Mouse (Mus musculus): ENCODE data around the gene Slc24a3.

Gene Slc24a3

DNA sequence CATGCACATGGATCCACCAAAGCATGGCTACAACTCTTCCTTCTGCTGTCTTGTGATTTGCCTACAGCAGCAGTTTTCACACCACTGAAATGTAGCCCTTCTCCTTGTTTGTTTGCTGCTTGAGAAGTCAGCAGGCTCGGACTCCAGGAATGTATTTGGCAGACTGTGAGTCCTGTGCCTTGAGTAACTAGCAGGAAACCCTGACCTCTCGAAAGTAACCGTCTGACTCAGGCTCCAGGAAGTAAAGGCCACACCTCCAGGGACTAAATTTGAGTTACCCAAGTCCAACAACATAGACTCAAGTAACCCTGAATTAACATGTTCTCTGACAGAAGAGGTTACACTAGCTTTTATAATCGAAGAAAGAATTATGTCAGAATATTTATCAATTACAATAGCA lies 203.2 kb downstream of the Slc24a3 start:
- DNase-seq = peak; percentile 7

DNA sequence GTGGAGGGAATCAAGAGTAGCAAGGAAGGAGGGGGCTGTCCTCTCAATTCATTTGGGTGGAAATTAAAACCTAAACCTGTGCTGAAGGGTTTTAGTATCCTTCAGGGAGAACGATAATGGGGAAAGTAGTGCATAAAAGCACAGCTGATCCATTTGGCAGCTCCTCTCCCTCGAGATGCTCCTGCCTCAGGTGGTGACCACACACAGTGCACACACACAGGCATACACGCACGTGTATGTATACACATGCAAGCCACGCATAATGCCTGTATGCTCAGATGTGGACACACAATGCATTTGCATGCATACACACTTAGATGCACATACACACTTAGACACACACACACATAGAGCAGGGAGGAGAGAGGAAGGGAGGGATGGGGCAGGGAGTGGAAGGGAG lies 206.2 kb downstream of the Slc24a3 start:
- DNase-seq = no peak

DNA sequence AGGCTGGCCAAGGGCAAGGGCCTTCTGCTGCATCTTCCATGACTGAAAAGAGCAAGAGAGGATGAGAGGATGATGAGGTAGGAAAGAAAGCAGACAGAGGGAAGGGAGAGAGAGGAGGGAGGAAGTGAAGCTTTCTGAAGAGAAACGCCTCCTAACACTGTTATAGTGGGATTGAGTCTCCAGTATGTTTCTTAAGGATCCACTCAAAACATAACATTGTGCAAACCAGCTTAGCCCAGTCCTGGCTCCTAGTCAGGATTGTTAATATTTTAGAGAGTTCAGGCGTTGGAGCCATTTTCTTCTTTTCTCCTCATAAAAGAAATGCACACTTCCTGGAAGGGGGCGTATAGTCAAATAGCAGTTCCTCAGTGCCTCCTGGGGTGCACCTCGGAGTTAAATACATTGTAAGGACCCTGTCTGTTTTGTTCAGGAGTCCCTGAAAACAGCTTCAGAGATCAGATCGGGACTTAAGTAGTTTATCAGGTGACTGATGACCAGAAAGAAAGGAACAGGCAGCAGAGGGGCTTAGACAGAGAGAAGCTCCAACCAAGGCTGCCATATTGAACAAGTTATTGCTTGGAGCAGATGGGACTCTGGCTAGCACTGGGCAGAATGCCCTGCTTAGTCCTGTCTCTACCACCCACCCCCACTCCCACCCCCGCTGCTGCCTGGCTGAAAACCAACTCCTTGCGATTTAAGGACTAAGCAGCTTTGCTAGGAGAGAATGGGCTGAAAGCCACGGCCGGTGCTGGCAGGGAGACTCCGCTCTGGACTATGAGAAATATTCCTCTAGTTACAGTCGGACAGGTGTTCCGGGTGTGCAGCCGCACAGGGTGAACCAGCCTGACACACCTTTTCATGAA lies 215.6 kb downstream of the Slc24a3 start:
- DNase-seq = no peak

DNA sequence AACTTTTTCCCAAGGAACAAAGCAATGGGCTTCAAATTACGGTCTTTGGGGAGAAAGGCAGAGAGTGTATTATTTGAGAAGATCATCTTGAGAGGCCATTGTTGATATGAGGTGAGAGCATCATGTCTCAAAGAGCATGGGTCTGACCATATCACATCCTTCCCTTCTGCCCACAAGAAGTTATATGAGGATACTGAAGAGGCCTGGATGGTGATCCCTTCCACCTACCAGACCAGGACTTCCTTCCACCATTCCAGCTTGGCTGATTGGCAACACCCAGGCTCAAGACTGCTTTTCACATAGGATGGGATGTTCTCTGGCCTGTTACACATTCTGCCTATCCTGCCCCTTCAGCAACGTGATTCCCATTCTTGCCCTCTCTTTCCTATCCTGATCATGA lies 216.7 kb downstream of the Slc24a3 start:
- no peak for DNase-seq

DNA sequence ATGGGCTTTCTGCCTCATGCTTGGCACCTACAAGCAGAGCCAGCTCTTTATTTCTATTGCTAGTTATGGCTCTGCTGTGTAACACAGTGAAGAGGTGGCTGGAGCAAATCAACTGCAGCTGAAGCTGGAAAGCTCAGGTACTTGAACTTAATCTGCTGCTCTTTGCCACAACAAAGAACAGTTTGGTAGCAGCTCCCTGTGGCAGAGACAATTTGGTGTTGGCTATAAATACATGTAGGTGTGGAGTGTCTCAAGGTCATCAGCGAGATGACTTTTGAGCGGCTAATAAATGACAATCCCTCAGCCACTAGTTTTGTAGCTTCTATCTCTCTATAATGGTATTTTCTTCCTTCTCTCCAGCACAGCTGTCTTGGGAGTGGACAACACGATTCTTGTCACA lies 217.7 kb downstream of the Slc24a3 start:
- no peak for DNase-seq

DNA sequence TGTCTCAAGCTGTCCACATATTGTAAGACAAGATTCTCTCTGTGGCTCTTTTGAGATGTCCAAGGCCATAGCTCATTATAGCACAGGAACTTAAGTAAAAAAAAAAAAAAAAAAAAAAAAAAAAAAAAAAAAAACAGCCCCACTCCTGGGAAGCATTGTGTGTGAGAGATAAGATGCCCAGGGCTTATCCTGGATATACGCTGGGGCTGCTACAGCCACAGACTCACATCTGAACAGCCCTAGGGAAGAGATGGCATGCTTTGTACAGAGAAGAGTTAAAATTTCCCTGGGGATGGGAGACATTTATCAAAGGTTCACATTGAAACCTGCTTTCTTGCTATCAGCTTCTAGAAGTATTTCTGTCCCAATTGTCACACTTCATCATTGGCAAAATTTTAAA lies 218.2 kb downstream of the Slc24a3 start:
- no peak for DNase-seq

DNA sequence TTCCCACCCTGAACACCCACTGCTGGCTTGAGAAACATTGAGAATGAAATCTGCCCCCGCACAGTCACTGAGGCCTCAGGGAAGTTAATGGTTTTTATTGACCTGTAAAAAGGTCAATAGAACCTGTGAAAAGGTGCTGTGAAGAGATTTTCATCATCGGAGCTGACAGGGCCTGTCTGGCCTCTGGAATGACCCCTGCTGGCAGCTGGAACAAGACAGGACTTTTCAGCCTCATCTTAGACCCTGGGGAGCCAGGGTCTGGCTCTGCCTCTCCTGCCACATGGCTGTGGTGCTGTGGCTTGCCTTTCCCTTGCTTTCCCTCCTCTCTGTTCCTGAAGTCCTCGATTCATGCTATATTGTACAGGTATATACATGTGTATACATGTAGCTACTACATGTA lies 228.2 kb downstream of the Slc24a3 start:
- no peak for DNase-seq

DNA sequence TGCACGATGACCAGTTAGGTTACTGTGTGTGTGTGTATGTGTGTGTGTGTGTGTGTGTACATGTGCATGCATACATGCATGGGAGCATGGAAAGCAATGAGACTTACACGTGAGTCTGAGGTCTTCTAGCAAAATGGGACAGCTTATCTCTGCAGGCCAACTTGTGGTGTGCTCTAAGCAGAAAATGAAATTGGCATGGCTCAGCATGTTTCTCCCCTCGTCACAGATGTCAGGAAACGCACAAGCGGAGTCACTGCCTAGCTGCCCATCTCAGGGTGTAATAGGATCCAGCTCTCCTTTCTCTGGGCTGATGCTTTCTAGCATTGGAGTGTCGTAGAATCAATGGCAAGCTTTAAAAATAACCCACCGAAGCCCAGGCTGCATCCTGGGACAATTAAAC lies 229.0 kb downstream of the Slc24a3 start:
- DNase-seq = no peak

DNA sequence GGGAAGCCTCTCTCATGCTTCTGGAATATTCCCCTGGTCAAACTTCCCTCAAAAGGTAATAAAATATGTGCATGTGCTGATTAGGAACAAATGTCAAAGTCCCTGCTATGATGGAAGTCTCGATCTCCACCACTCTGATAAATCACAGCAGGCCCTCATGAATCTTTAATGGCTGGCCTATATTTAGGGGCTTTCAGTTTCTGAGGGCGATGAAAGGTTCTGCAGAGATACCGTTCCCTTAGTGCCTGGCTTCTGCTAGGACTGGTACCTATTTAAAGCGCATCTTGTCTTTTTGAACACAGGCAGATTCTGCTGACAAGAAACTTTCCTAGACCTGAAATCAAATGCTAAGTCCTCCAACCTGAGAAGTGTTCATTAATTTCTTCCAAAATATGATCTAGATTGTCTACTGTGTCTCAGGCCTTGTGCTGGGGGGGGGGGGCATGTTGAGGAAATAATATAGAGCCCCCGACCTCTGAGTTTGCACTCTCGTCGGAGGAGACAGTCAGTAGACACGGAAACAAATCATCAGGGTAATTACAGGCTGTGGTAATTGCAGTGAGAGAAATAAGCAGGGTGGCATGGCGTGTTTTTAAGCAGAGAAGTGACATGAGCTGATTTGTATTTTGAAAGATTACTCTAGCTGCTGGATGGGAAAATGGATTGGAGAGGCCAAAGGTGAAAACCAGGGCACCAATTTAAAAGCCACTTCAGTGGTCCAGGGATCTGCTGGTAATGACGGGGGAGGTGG lies 230.1 kb downstream of the Slc24a3 start:
- DNase-seq = no peak

DNA sequence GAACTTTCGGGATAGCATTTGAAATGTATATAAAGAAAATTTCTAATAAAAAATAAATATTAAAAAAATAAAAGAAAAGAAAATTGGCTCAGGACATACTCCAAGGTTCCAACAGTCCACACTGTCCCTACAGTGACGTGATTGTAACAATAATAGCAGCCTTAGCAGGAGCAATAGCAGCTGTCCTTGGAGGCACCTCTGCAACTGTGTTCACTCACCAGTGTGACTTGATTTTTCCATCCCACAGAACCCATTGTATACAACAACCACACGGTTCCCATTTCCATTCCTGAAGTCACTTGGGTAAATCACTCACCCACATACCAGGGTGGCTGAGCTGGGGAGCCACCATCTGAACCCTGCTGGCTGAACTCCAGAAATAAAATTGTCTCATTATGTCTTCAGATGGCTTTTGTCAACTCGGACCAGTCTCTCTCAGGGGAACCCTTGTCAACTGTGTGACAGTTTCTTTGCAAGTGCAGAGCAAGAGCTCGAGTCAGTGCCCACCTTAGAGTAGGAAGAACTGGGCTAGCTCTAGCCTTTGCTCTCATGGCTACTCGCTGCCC lies 233.8 kb downstream of the Slc24a3 start:
- DNase-seq = no peak

DNA sequence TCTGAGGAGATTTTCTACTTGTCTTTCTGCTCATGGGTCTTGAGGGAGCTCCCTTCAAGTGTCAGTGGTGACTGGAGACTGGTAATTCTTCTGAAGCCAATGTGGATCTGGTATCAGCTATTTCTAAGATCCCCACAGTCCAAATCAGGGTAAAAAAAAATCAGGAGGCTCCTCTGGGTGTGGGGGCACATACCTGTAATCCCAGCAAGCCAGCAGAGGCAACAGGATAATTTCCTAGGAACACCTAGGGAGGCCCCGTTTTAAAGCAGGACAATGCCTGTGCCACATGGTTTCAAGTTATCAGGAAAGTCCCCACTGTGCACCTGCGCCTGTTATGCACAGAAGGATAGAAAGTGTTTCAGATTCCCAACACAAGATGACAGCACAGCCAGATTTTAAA lies 234.4 kb downstream of the Slc24a3 start:
- DNase-seq = no peak

DNA sequence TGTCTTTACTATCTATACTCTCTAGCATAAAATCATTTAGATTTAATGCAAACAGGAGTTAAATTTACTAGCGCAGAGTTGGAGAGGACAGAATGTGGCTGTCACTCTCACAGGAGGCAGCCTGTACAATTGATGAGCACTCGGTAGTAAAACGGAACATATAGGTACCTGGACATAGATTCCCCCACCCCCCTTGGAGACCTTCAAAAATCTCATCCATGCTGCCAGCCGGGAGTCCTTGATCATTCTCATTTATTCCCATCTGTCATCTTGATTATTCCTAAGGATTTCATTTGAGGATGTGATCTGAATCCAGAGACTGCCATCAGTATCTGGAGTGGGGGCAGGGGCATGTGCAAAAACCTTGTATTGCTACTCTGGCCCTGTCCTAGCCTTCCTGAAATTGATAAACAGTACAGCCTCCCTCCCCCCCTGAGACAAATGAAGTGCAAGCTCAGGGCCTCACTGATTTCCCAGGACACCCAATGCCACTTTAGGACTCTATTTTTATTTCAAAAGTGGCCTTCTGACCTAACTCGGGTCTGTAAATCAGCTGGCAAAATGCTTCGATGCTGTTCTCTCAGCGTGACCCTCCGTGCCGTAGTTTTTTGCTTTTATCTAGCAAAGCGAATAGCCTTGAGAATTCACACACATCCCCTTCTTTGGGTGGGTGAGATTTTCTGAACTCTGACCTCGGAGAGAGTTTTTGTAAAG lies 237.4 kb downstream of the Slc24a3 start:
- DNase-seq = no peak

DNA sequence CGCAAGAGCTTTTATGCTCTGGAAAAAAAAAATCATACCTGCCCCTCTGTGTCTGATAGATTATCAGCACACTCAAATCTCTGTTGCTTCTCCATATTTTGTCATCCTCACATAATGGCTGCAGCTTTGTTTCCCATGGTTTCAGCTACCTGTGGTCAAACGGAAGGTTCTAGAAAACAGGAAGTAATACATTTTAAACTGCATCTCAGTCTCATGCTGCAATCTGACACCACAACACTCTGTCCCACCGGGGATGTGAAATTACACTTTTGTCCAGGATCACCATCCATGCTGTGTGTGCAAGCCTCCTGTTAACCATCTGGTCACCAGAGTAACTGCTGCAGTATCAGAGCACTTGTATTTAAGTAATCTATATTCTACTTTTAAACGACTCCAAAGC lies 238.2 kb downstream of the Slc24a3 start:
- DNase-seq = no peak

DNA sequence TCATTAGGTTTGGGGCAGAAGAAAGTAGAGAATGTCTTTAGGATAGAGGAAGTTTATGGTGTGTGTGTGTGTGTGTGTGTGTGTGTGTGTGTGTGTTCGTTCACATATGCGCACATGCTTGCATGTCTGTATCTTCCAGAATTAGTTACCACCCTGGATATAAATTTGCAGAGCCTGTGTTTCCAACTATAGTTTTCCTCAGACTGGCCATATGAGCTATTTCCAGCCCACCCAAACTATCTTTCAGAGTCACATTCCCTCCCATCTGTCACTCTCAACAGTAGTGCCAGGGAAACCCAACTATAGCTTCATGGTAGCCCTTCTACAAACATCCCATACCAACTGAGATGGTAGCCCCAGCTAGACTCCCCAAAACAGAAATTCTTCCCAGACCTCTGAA lies 250.2 kb downstream of the Slc24a3 start:
- DNase-seq = no peak

DNA sequence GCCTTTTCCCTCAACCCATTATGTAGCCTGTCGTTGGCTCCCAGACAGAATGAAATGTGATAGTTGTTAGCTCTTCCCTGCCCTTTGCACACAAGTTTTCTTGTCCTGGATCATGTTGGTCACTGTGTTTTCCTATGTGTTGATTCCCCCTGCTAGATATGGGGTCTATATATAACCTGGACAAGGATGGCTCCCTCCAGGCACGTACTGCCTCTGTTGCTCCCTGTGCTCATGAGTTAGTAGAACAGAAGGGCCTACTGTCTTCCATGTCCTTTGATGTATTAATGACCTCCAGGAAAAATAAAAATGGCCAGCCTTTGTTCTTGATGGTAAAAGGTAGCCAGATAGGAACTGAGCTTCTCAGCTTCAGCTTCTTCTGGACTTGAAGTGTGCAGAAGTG lies 251.5 kb downstream of the Slc24a3 start:
- no peak for DNase-seq

DNA sequence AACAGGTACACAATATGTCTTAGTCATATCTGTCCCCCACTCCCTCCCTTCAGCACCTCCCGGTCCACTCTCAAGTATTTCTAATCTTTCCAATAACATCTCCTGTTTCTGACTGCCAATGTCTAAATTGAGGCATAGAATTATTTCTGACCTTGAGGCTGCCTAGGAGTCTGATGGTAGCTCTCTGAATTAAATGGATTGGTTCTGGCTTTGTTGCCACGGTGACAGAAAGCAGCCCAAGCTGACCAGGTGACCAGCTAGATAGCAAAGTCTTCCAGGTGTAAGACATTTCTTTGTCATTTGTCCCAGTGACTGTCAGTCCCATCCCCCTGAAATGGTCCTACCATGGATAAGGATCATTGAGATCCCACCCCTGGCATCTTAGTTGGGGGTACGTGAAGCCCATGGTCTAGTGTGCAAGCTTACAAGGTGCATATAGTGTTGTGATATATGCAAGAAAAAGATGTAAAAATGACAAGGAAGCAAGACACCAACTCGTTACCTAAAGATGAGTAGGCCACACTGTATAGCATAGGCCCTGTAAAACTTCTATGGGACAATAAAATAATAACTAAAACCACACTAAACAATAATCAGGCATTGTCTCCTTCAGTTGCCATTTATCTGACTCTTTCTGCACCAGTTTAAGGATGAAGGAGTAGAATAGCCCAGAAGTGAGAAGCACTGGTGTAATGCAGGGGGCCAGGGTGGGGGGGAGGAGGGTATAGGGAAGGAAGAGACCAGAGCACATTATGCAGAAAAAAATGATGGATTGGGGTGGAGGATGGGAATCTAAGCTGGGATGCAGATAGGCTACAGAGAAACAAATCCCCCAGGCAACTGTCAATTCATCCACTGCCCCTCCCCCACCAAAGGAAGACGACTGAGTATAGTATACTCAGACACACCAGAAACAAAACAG lies 253.7 kb downstream of the Slc24a3 start:
- no peak for DNase-seq

DNA sequence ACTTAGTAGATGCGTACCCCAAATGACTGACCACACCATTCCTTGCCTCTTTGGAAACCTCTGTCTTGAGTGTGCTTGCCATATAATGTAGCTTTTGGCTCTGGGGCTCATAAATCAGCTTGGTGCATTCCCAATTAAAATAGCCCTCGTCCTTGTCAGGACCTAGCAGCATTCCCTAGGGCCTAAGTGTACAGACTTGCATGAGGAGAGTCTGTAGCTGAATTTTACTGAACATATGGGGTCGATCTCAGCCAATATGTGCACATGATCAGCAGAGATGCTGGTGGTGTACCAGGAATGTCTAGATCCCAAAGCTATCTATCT lies 254.3 kb downstream of the Slc24a3 start:
- no peak for DNase-seq

DNA sequence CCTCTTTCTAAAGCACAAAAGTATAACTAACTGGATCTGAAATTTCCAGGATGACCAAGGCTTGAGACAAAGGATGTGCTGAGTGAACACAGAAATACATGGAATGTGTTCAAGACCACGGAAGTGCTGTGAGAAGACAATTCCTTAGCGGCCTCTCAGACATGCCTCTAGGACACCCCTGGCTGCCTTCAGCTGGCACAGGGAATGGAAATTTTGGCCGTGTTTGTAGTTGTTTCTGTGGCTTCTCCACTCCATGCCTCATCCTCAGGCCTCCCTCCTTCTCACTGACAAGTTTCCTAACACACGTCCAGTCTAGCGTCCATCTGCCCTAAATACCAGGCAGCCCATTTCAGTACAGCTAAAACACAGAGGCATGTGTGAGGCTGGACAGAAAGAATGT lies 262.4 kb downstream of the Slc24a3 start:
- DNase-seq = no peak

DNA sequence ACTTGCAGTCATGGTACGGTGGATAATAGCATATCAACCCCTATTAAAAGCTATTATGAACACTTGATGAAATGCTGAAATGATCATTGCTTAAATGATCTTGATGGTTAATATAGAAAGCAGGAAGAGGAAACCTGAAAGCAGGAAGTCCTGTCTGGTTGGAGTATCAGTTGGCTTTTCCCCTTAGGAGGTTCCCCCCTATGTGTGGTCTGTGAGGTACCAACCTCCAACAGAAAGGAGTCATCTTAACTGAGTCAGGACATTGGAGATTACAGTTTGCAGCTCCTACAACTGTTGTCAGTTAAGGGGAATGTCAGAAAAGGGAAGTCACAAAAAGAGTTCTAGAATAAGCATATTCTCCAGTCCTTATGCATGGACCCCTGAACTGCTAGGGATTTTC lies 266.5 kb downstream of the Slc24a3 start:
- no peak for DNase-seq

DNA sequence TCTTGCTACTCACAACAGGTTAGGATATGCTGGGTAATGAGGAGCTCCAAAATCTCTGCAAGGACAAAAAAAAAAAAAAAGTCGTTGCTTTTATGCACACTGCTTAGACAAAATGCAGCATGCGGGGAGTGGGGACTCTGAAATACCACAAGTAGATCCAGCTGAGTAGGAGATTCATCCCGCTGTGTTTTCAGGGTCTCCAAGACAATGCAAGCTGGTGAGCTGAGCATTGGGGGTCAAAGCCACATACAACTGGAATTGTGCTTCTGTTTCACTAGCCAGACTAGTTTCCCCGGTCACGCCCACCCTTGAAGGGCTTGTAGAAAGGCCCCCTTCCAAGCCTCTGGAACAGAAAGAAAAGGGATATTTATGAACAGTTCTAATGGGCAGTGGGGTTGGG lies 270.8 kb downstream of the Slc24a3 start:
- DNase-seq = no peak

DNA sequence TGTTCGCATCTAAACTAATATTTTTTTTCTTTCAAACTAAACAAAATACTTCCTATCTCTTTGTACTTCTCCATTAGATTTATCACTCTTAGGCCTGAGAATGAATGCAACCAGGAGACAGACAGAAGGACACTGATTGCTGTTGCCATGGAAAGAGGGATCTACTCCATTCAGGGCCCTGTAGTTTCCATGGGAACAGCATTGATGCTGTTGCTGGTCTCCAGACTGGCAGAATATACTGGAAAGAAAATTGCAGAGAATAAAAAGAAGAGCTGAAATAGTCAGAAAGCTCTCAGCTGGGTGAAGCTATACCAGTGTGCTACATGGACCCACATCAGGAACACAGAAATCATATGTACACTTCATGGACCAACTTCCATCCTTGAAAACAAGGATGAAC lies 272.2 kb downstream of the Slc24a3 start:
- no peak for DNase-seq

DNA sequence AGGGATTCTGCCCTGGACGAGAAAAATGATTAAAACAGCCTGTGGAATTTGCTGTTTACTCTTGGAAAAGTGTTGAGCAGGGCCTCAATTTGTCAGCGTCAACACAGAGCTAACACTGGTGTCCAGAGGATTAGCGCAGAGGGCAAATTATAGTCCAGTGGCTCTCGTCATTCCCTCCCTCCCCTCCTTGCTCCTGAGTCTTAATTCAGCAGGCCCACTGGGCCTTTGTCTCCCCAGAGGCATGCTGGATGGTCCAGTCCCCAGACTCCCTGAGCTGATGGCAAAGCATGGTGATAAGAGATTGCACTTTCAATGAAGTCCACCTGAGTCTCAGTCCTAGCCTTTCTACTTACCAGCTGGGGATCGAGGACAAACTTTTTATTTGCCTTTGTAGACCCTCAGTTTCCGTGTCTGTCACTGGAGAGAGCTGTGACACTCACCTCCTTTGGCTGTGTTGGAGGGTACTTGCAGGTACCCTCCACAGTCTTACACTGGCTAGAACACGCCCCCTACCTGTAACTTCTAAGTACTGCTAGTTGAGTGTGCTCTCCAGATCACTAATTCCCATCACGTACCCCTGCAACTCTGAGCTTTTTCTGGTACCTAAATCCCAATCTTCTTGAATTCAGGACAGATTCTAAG lies 289.7 kb downstream of the Slc24a3 start:
- DNase-seq = no peak
